Mouse (Mus musculus) kidney, embryonic 15.5 days (tissue): ENCODE results near the gene Galnt18. TPM values are rescaled to one million over a fixed set of nuclear protein-coding genes. Genes with fewer than 3 reads are reported as not detected.

ENCODE experiments used
- ATAC-seq: fragments of 200-750 bp; cut with Nextera tagmentation; replicated peaks from 2 replicates; pipeline ENCODE4 v1.8.0; 2017; ENCODE audit warnings: moderate TSS enrichment; ENCODE audit not compliant: low FRiP score
- H3K27ac ChIP-seq: fragments of 300-500 bp; sonication (generic); 2 replicates; pipeline ENCODE4 v1.5.1; 2015; ENCODE audit warnings: mild to moderate bottlenecking, inconsistent platforms
- H3K27me3 ChIP-seq: fragments of 300-500 bp; sonication (generic); 2 replicates; pipeline ENCODE4 v1.6.1; 2015; ENCODE audit warnings: inconsistent platforms
- H3K36me3 ChIP-seq: fragments of 300-500 bp; sonication (generic); 2 replicates; pipeline ENCODE4 v1.6.1; 2015; ENCODE audit warnings: inconsistent platforms
- H3K4me1 ChIP-seq: fragments of 300-500 bp; sonication (generic); 2 replicates; pipeline ENCODE4 v1.6.1; 2015; ENCODE audit warnings: inconsistent platforms
- H3K4me2 ChIP-seq: fragments of 300-500 bp; sonication (generic); 2 replicates; pipeline ENCODE4 v1.6.1; 2015; ENCODE audit warnings: moderate library complexity, mild to moderate bottlenecking, inconsistent platforms
- H3K4me3 ChIP-seq: fragments of 300-500 bp; sonication (generic); replicated peaks from 2 replicates; pipeline ENCODE4 v1.5.1; 2015; ENCODE audit warnings: mild to moderate bottlenecking, inconsistent platforms
- H3K9ac ChIP-seq: fragments of 300-500 bp; sonication (generic); 2 replicates; pipeline ENCODE4 v1.6.1; 2015; ENCODE audit warnings: mild to moderate bottlenecking, inconsistent platforms
- H3K9me3 ChIP-seq: fragments of 300-500 bp; sonication (generic); replicated peaks from 2 replicates; pipeline ENCODE4 v1.6.1; 2016; ENCODE audit warnings: inconsistent platforms
- WGBS: fragments of 180-500 bp; shearing (Covaris S2); methylation state at CpG from one replicate; pipeline ENCODE4 v1.1.7; 2015; ENCODE audit warnings: mixed read lengths; 5-methylcytosine and 5-hydroxymethylcytosine counted together
- polyA plus RNA-seq: library from polyadenylated mRNA; unstranded; fragments of >200 nt; fragmentation: Nextera tagmentation; extraction: Ambion mirVana; gene quantifications from 2 replicates; pipeline ENCODE4 v1.2.1, GENCODE M21; 2015

The Galnt18 gene
- polyA plus RNA-seq, 1 experiment from 2014 or later = 31.8 TPM

DNA sequence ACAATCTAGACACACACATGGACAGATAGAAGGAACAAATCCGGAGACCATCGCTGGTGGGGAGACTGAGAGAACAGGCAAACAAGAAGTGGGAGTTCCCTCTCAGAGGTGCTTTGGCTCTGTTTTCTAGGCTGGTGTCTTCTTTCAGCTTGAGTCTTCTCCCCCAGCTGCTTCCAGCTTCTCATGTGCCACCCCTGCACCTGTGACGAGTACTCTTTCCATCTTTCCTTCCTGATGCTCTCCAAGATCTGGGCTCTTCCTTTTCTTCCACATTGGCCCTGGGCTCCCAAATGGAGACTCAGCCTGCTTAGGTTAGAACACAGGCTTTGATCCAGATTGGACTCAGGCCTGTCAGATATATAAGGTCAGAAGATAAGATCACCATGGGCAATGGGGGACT, 12.4 kb upstream of the Galnt18 start:
- ATAC-seq = no peak
- H3K4me1 ChIP-seq = peaks cover 15% of the 10 kb centered on the region
- H3K27ac ChIP-seq = no peak overlapping the region
- WGBS = 63% methylated on average over 3 of the region's 3 CpGs
- H3K36me3 ChIP-seq = no peaks in the 10 kb centered on the region
- H3K27me3 ChIP-seq = no peaks in the 10 kb centered on the region
- H3K9me3 ChIP-seq = no peaks in the 10 kb centered on the region
- H3K9ac ChIP-seq = no peak overlapping the region
- H3K4me2 ChIP-seq = no peak overlapping the region
- H3K4me3 ChIP-seq = no peak overlapping the region

DNA sequence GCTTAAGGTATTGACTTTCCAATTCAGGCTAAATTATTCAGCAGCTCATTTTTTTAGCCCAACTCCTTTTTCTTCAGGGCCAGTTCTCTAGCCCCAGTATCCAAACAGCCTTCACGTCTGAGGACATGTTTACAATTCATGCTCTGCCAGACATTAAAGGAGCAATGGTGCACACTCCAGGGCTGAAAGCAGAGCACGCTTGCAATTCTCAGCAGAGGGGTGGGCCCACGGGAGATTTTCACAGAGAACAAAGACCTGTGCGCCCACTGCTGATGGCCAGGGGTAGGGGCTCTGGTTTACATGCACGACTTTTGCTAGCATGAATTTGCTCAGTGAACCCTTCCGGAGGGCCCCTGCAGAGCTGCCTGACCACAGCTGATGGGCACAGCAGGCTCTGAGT, 11.6 kb upstream of the Galnt18 start:
- H3K27ac ChIP-seq = no peak overlapping the region
- no peak overlapping the region for H3K4me3 ChIP-seq
- no peaks in the 10 kb centered on the region for H3K36me3 ChIP-seq
- H3K4me1 ChIP-seq = peaks cover 15% of the 10 kb centered on the region
- H3K9me3 ChIP-seq = no peaks in the 10 kb centered on the region
- H3K4me2 ChIP-seq = no peak overlapping the region
- H3K27me3 ChIP-seq = no peaks in the 10 kb centered on the region
- H3K9ac ChIP-seq = no peak overlapping the region
- WGBS = 44% methylated on average over 6 of the region's 6 CpGs
- ATAC-seq = 0 out of 2 replicates have a peak, but pooled peaks have one; percentile 6

DNA sequence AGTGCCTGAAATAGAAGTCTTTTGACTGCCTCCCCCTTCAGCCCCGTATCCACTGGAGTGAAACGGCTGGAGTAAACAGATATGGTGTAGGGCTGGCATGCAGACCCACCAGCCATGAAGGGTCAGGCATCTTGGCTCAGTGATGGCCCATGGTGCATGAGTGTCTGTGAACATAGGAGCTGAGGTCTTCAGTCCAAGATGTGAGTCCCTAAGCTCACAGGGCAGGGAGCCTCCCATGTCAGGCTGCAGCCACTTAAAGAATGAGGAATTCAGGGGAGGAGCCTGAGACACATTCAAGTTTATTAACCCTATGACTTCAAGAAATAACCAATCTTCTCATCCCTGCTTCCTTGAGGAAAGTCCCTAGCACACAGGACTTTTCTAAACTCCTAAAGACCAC, 8.1 kb upstream of the Galnt18 start:
- Histone ChIP-seq H3K27me3 (no peaks in the 10 kb centered on the region), H3K27ac (no peak overlapping the region), H3K9ac (no peak overlapping the region), H3K4me1 (peaks cover 15% of the 10 kb centered on the region), H3K9me3 (no peaks in the 10 kb centered on the region), H3K4me2 (no peak overlapping the region), H3K36me3 (no peaks in the 10 kb centered on the region), H3K4me3 (no peak overlapping the region)
- 39% methylated on average over 2 of the region's 2 CpGs for WGBS
- ATAC-seq = no peak

DNA sequence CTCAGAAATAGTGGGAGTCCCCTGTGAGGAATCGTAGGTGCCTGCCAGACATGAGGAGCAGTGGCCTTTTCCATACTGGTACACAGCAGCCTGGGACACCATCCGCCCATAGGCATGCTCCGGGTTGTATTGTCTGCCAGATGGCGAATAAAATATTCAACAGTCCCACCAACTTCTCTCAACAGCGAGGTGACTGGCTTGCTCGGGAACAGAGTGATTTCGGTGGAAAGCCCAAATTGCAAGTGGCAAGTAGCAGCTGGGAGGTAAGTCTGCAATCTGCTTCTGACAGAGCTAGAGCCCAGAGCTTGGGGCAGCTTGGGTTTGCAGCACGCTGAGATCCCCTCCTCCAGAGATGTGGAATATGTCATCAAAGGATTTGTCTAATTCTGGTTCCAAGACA, 5.7 kb upstream of the Galnt18 start:
- Histone ChIP-seq H3K4me2 (no peak overlapping the region), H3K27me3 (peaks cover 11% of the 10 kb centered on the region; the same call in 1 of the 2 replicates), H3K9ac (no peak overlapping the region), H3K27ac (no peak overlapping the region), H3K4me3 (no peak overlapping the region), H3K36me3 (no peaks in the 10 kb centered on the region), H3K9me3 (no peaks in the 10 kb centered on the region), H3K4me1 (peaks cover 12% of the 10 kb centered on the region)
- ATAC-seq = no peak
- WGBS = 86% methylated on average over 8 of the region's 8 CpGs

DNA sequence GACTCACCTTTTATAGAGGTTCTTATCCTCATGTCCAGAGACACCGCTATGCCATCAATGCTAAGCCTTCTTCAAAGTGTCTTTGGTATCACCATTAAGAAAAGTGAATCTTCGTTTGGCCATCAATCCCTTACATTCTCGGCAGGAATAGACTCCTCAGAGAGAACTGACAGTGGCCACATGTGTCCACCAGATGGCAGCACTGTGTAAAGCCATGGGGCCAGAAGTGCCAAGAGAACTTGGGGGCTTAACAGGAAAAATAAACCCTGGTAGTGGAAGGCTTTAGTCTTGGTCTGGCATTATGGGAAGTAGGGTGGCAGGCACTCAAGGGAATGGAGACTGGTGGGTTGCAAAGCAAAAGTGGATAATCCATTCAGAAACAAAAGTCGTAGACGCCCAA, 2.3 kb upstream of the Galnt18 start:
- Histone ChIP-seq H3K4me3 (no peak overlapping the region), H3K4me1 (peaks cover 30% of the 10 kb centered on the region), H3K9ac (no peak overlapping the region), H3K36me3 (no peaks in the 10 kb centered on the region), H3K27me3 (peaks cover 29% of the 10 kb centered on the region), H3K9me3 (no peaks in the 10 kb centered on the region), H3K4me2 (no peak overlapping the region), H3K27ac (no peak overlapping the region)
- ATAC-seq = no peak
- 57% methylated on average over 5 of the region's 5 CpGs for WGBS

DNA sequence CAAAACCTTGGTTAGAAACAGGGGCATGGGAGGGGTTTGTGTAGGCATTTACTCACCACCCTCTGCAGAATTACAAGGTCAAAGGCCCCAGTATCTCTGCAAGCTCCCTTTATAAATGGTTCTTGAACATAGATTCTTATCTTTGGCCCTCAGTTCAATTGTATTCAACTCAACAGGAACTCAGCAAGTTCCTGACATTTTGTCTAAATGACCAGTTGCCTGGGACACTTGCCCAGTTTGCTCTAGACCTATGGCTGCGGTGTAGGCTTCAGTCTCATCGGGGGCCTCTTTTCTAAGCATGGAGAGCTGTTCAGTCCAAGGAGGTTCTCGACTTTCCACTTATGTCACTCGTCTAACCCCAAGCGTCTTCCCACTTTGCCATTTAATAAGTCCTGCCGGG, 1.5 kb upstream of the Galnt18 start:
- ATAC-seq = no peak
- no peak overlapping the region for H3K9ac ChIP-seq
- H3K4me1 ChIP-seq = peaks cover 37% of the 10 kb centered on the region
- no peak overlapping the region for H3K4me2 ChIP-seq
- H3K36me3 ChIP-seq = no peaks in the 10 kb centered on the region
- no peak overlapping the region for H3K4me3 ChIP-seq
- peaks cover 29% of the 10 kb centered on the region for H3K27me3 ChIP-seq
- H3K9me3 ChIP-seq = no peaks in the 10 kb centered on the region
- 77% methylated on average over 6 of the region's 6 CpGs for WGBS
- H3K27ac ChIP-seq = no peak overlapping the region

DNA sequence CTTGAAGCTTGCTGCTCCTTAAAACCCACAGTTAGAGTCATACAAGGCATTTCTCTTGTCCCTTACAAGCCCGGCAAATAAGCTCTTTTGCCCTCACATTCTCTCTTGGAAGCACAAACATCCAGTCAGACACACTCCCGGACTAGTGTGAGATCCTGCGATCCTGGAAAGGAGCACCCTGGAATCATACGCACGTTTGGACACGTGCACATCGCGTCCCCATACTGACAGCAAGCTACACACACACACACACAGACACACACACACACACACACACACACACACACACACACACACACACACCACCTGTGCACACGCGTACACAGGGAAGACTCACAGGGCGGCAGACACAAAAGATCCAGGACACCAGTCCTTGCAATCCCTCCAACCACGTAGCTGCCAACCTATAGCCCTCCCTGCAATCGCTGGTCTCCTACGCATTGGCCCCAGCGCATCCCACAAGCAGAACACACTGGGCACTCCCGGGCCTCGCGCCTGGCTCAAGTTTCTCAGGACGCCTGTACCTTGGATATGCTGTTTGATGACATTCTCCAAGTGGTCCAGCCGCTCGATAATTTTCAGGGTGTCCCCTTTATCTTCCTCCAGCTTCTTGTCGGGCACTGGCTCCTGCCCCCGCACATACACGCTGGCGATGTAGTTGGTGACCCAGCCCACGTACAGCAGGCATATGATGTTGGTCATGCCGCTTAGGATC, 831 bp downstream of the Galnt18 start:
- no peaks in the 10 kb centered on the region for H3K36me3 ChIP-seq
- WGBS = 16% methylated on average over 27 of the region's 27 CpGs
- H3K9ac ChIP-seq = peak overlapping the region; percentile 63
- H3K4me2 ChIP-seq = peak overlapping the region; percentile 92
- ATAC-seq = peak; percentile 12; the same call in 1 of the 2 replicates
- H3K27me3 ChIP-seq = peaks cover 29% of the 10 kb centered on the region
- H3K4me3 ChIP-seq = peak overlapping the region; percentile 57
- H3K27ac ChIP-seq = peak overlapping the region; percentile 70
- H3K4me1 ChIP-seq = peaks cover 46% of the 10 kb centered on the region
- H3K9me3 ChIP-seq = no peaks in the 10 kb centered on the region

DNA sequence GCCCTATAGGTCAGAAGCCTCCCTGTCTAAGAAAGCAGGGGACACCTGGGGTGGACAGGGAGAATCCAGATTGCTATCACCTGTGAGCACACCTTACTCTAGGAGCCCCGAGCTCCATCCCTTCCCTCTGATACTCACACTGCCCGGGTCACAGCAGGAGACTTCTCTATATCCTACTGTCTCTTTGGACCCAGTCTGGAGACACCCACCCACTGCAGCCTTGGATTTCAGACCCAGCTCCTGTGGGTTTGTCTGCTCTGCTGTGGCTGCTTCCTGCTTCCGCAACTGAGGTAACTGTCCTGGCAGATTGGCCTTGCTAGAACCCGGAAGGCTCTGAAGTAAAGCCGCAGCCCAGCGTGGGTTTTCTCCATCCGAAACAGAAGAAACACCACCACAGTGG, 1.6 kb downstream of the Galnt18 start:
- H3K4me2 ChIP-seq = peak overlapping the region; percentile 92

DNA sequence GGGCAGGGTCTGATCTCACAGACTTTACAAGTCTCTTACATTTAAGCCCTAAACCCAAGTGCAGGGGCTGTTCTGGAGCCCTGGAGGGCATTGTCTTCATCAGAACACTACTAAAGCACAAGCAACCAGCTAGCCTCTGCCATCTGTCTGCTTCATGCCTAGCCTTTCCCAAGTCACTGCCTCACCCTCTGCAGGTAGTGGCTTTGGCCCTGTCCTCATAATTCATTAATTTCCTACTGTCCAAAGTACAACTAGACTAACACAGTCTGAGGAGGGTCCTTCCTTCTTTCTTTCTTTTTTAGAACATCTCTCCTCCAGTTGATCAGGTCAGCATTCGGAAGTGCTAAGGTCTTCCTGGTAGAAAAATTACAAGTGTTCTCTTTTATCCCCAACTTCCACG, 2.6 kb downstream of the Galnt18 start:
- Histone ChIP-seq H3K9ac (no peak overlapping the region), H3K36me3 (no peaks in the 10 kb centered on the region), H3K4me1 (peaks cover 51% of the 10 kb centered on the region), H3K27ac (no peak overlapping the region), H3K4me3 (peak overlapping the region; percentile 57), H3K4me2 (peak overlapping the region; percentile 92), H3K27me3 (peaks cover 29% of the 10 kb centered on the region), H3K9me3 (no peaks in the 10 kb centered on the region)
- 87% methylated on average over 2 of the region's 2 CpGs for WGBS
- no peak for ATAC-seq

More for the DNA sequence above, 1.6 kb downstream of the Galnt18 start:
- Histone ChIP-seq H3K27me3 (peaks cover 29% of the 10 kb centered on the region), H3K4me3 (peak overlapping the region; percentile 57), H3K9me3 (no peaks in the 10 kb centered on the region), H3K9ac (peak overlapping the region; percentile 29; the same call in 1 of the 2 replicates), H3K36me3 (no peaks in the 10 kb centered on the region), H3K27ac (no peak overlapping the region), H3K4me1 (peaks cover 46% of the 10 kb centered on the region)
- ATAC-seq = no peak
- 79% methylated on average over 7 of the region's 7 CpGs for WGBS

DNA sequence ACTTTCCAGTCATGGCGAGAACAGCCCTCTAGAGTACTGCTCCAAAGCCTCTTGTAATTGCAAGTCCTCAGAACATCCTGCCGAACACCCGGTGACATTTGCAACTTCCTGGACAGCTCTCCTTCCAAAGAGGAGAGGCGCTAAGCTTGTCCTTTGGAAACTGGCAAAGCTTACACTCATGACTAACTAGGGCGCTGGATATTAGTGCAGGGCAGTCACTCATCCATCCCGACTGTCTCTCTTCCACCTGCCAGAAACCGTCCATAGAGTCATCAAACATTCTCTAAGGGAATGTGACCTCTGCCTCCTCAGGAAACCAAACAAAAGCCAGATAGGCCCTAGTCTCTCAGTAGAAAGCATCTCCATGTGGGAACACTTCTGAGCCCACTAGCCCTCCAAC, 3.6 kb downstream of the Galnt18 start:
- peaks cover 59% of the 10 kb centered on the region for H3K4me1 ChIP-seq

DNA sequence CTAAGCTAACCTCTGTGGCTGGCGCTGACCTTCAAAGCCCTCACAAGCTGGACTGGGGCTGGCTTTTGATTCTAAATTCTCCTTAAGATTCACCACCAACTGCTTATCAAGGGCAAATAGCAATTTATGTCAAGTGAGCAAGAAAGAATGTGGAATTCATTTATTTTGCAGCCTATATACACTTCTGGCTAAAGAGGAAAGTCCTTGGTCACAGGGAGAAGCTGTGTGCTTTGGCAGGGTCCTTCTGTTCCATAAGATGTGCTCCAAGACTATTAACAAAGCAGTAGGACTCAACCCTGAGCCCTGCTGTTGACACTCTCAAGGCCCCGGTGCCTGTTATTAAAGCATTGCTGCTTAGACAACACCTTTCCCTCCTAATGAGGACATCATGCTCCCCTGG, 7.4 kb downstream of the Galnt18 start:
- Histone ChIP-seq H3K27me3 (0 out of 2 replicates have a peak, but pooled peaks cover 1% of the 10 kb centered on the region), H3K9me3 (no peaks in the 10 kb centered on the region), H3K4me2 (no peak overlapping the region), H3K36me3 (no peaks in the 10 kb centered on the region), H3K27ac (peak overlapping the region; percentile 71), H3K4me1 (peaks cover 41% of the 10 kb centered on the region), H3K9ac (no peak overlapping the region), H3K4me3 (no peak overlapping the region)
- WGBS = 82% methylated on average over 2 of the region's 2 CpGs
- ATAC-seq = no peak

More for the DNA sequence above, 3.6 kb downstream of the Galnt18 start:
- no peaks in the 10 kb centered on the region for H3K36me3 ChIP-seq
- ATAC-seq = no peak
- 57% methylated on average over 7 of the region's 7 CpGs for WGBS
- H3K27ac ChIP-seq = no peak overlapping the region
- no peak overlapping the region for H3K9ac ChIP-seq
- no peaks in the 10 kb centered on the region for H3K9me3 ChIP-seq
- H3K27me3 ChIP-seq = peaks cover 24% of the 10 kb centered on the region
- no peak overlapping the region; the same call in 1 of the 2 replicates for H3K4me3 ChIP-seq
- peak overlapping the region; percentile 92 for H3K4me2 ChIP-seq

DNA sequence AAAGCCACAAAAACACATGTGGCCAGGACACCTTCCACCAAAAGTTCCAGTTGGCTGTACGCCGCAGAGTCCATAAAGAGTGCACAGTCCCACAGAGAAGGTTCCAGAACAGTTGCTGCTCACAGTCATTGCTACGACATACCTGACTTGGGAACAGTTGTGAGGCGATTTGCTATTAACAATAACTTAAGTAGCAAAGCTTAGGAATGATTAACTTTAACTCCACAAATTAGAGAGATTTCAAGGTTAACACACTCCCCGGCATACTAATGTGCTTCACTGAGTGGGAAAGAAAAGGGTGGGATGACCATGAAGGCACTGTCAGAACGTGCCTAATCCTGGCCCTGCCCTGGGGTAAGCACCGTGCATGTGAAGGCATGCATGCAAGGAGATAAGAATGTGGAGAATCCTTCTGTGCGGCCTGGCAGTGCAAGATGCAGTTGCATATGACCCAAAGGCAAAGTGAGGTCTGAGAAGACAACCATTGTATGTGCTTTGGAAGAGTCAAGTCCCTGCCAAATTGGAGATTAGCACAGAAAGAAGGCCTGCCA, 8.5 kb downstream of the Galnt18 start:
- no peaks in the 10 kb centered on the region for H3K27me3 ChIP-seq
- H3K4me2 ChIP-seq = 0 out of 2 replicates have a peak overlapping the region, but pooled peaks have one; percentile 14
- peak overlapping the region; percentile 79 for H3K27ac ChIP-seq
- no peaks in the 10 kb centered on the region for H3K9me3 ChIP-seq
- H3K4me3 ChIP-seq = no peak overlapping the region
- 59% methylated on average over 8 of the region's 8 CpGs for WGBS
- no peak overlapping the region for H3K9ac ChIP-seq
- peak; percentile 92 for ATAC-seq
- peaks cover 35% of the 10 kb centered on the region for H3K4me1 ChIP-seq
- no peaks in the 10 kb centered on the region for H3K36me3 ChIP-seq
